Mouse (Mus musculus) urinary bladder, postnatal 4 days (tissue): Measurements from ENCODE around the gene Ing3.

Source experiments
- DNase-seq, 2 experiments: peaks; one replicate each; pipeline ENCODE4 v3.0.0; 2021 to 2022; ENCODE audit warnings: low spot score in 2 of 2

Gene Ing3

GRCm38 (mm10) chr6:21949226-21949731 is at the start of gene Ing3:
Gene Ing3 (plus strand): TSS chr6:21949571.
- peak; percentile 98 for DNase-seq

- DNase-seq, result no peak
Observed at GRCm38 (mm10) chr6:21909720-21910119, 39.7 kb upstream of the Ing3 start.

GRCm38 (mm10) chr6:21910804-21911203 is 38.6 kb upstream of the Ing3 start:
- DNase-seq, result no peak

- no peak for DNase-seq
Observed at GRCm38 (mm10) chr6:21916591-21916990, 32.8 kb upstream of the Ing3 start.

GRCm38 (mm10) chr6:21924150-21924549 is 25.2 kb upstream of the Ing3 start:
- no peak for DNase-seq

GRCm38 (mm10) chr6:21937981-21938635 is 11.3 kb upstream of the Ing3 start:
- no peak for DNase-seq

GRCm38 (mm10) chr6:21949771-21950448 is 539 bp downstream of the Ing3 start:
- DNase-seq, result peak; percentile 93 to 95

- DNase-seq, result no peak
Observed at GRCm38 (mm10) chr6:21950676-21951075, 1.3 kb downstream of the Ing3 start.

GRCm38 (mm10) chr6:21955468-21955867 is 6.1 kb downstream of the Ing3 start:
- DNase-seq, result no peak

- DNase-seq, result no peak
Observed at GRCm38 (mm10) chr6:21958922-21959321, 9.6 kb downstream of the Ing3 start.

GRCm38 (mm10) chr6:21959909-21960308 is 10.5 kb downstream of the Ing3 start:
- no peak for DNase-seq

GRCm38 (mm10) chr6:21977532-21977931 is 28.2 kb downstream of the Ing3 start:
- no peak for DNase-seq

- no peak for DNase-seq
Observed at GRCm38 (mm10) chr6:21981114-21981513, 31.7 kb downstream of the Ing3 start.

- no peak for DNase-seq
Observed at GRCm38 (mm10) chr6:21984990-21985731, 35.8 kb downstream of the Ing3 start.

GRCm38 (mm10) chr6:21985732-21986540 is 36.6 kb downstream of the Ing3 start, which contains the start of gene Cped1:
Gene Cped1 (plus strand): TSS chr6:21985916.
- peak; percentile 46 to 72 for DNase-seq

- no peak for DNase-seq
Observed at GRCm38 (mm10) chr6:21986660-21987331, 37.4 kb downstream of the Ing3 start.

GRCm38 (mm10) chr6:21987554-21987953 is 38.2 kb downstream of the Ing3 start:
- no peak for DNase-seq

GRCm38 (mm10) chr6:21988296-21988695 is 38.9 kb downstream of the Ing3 start:
- DNase-seq, result no peak

- no peak for DNase-seq
Observed at GRCm38 (mm10) chr6:21989081-21989480, 39.7 kb downstream of the Ing3 start.

GRCm38 (mm10) chr6:21990181-21991135 is 41.1 kb downstream of the Ing3 start:
- DNase-seq, result no peak
